Mouse (Mus musculus): ENCODE results near the gene Acss2. TPM values are rescaled to one million over a fixed set of nuclear protein-coding genes. Genes with fewer than 3 reads are reported as not detected.

Gene Acss2
- polyA plus RNA-seq, 1 experiment = 3.1 TPM

- Histone ChIP-seq H3K79me2 (ENCODE audit: control insufficient read depth, insufficient read depth) (peaks cover under 1% of the 10 kb centered on the region), H3K36me3 (ENCODE audit: control insufficient read depth, insufficient read depth) (peaks cover 5% of the 10 kb centered on the region), H3K27me3 (ENCODE audit: control insufficient read depth, insufficient read depth, insufficient read length) (no peaks in the 10 kb centered on the region), H3ac (ENCODE audit: control insufficient read depth, insufficient read length, low read depth) (no peak overlapping the region), H3K79me3 (ENCODE audit: low read depth) (no peaks in the 10 kb centered on the region), H3K4me3 (ENCODE audit: insufficient read depth, poor library complexity, severe bottlenecking) (no peak overlapping the region)
- TF ChIP-seq CEBPB (IDR thresholded peaks at IDR 0.05; ENCODE audit: low read depth) = no peak
- no peak for TF ChIP-seq CTCF (IDR thresholded peaks at IDR 0.05; ENCODE audit: control insufficient read depth, insufficient read depth, insufficient read length)
- no peak for TF ChIP-seq USF1 (IDR thresholded peaks at IDR 0.05; ENCODE audit: low read depth)
- TF ChIP-seq FOSL1 (IDR thresholded peaks at IDR 0.05; ENCODE audit: insufficient read depth, low read length, poor library complexity, severe bottlenecking) = no peak
- TF ChIP-seq MYOG (IDR thresholded peaks at IDR 0.05; ENCODE audit: control insufficient read depth, extremely low read depth, insufficient read length) = no peak
These were observed 67.7 kb downstream of the Acss2 start for GRCm38 (mm10) chr2:155585486-155585885.

DNA sequence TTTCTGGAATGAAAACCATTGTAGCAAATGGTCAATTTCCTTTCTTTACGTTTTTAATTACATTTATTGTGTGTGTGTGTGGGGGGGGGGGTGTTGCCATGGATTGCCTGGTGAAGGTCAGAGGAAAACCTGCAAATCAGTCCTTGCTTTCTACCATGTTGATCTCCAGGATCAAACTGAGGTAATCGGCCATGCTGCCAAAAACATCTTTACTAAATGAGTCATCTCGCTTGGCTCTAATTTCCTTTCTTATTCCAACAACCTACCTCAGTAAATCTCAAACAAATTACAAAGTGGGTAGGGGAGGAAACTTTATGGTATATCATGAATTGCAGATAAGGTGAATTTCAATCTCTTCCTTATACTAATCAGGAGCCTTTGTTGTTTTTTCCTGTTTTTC is 70.4 kb downstream of the Acss2 start:
- Histone ChIP-seq H3K79me2 (ENCODE audit: control insufficient read depth, insufficient read depth) (peaks cover 16% of the 10 kb centered on the region), H3K36me3 (ENCODE audit: control insufficient read depth, insufficient read depth) (peaks cover 5% of the 10 kb centered on the region), H3ac (ENCODE audit: control insufficient read depth, insufficient read length, low read depth) (no peak overlapping the region), H3K27me3 (ENCODE audit: control insufficient read depth, insufficient read depth, insufficient read length) (no peaks in the 10 kb centered on the region), H3K79me3 (ENCODE audit: low read depth) (no peaks in the 10 kb centered on the region), H3K4me3 (ENCODE audit: insufficient read depth, poor library complexity, severe bottlenecking) (no peak overlapping the region)
- no peak for TF ChIP-seq MYOD1 (IDR thresholded peaks at IDR 0.05; ENCODE audit: control insufficient read depth, insufficient read length, low read depth)
- TF ChIP-seq USF1 (IDR thresholded peaks at IDR 0.05; ENCODE audit: low read depth) = no peak
- no peak for TF ChIP-seq CTCF (IDR thresholded peaks at IDR 0.05; ENCODE audit: control insufficient read depth, insufficient read depth, insufficient read length)
- TF ChIP-seq FOSL1 (IDR thresholded peaks at IDR 0.05; ENCODE audit: insufficient read depth, low read length, poor library complexity, severe bottlenecking) = no peak
- TF ChIP-seq CEBPB (IDR thresholded peaks at IDR 0.05; ENCODE audit: low read depth) = no peak
- TF ChIP-seq MAX (IDR thresholded peaks at IDR 0.05) = no peak
- no peak for TF ChIP-seq MYOG (IDR thresholded peaks at IDR 0.05; ENCODE audit: control insufficient read depth, extremely low read depth, insufficient read length)

- Histone ChIP-seq H3K4me3 (ENCODE audit: insufficient read depth, poor library complexity, severe bottlenecking) (no peak overlapping the region), H3K36me3 (ENCODE audit: control insufficient read depth, insufficient read depth) (peaks cover 5% of the 10 kb centered on the region), H3K79me3 (ENCODE audit: low read depth) (no peaks in the 10 kb centered on the region), H3K27me3 (ENCODE audit: control insufficient read depth, insufficient read depth, insufficient read length) (no peaks in the 10 kb centered on the region), H3ac (ENCODE audit: control insufficient read depth, insufficient read length, low read depth) (no peak overlapping the region), H3K79me2 (ENCODE audit: control insufficient read depth, insufficient read depth) (peaks cover 16% of the 10 kb centered on the region)
- TF ChIP-seq CTCF (IDR thresholded peaks at IDR 0.05; ENCODE audit: control insufficient read depth, insufficient read depth, insufficient read length) (no peak), USF1 (IDR thresholded peaks at IDR 0.05; ENCODE audit: low read depth) (no peak)
These were observed 71.8 kb downstream of the Acss2 start for GRCm38 (mm10) chr2:155589521-155589920.

GRCm38 (mm10) chr2:155590876-155591275 is 73.1 kb downstream of the Acss2 start:
- no peak overlapping the region for H3ac ChIP-seq (ENCODE audit: control insufficient read depth, insufficient read length, low read depth)
- peaks cover 4% of the 10 kb centered on the region for H3K27me3 ChIP-seq (ENCODE audit: control insufficient read depth, insufficient read depth, insufficient read length)
- TF ChIP-seq USF1 (IDR thresholded peaks at IDR 0.05; ENCODE audit: low read depth) (no peak), MYOD1 (IDR thresholded peaks at IDR 0.05; ENCODE audit: control insufficient read depth, insufficient read length, low read depth) (no peak), MYOG (IDR thresholded peaks at IDR 0.05; ENCODE audit: control insufficient read depth, extremely low read depth, insufficient read length) (no peak), MAX (IDR thresholded peaks at IDR 0.05) (no peak), FOSL1 (IDR thresholded peaks at IDR 0.05; ENCODE audit: insufficient read depth, low read length, poor library complexity, severe bottlenecking) (no peak), CEBPB (IDR thresholded peaks at IDR 0.05; ENCODE audit: low read depth) (no peak), CTCF (IDR thresholded peaks at IDR 0.05; ENCODE audit: control insufficient read depth, insufficient read depth, insufficient read length) (no peak)
- H3K79me3 ChIP-seq (ENCODE audit: low read depth) = no peaks in the 10 kb centered on the region
- H3K79me2 ChIP-seq (ENCODE audit: control insufficient read depth, insufficient read depth) = peaks cover 16% of the 10 kb centered on the region
- H3K36me3 ChIP-seq (ENCODE audit: control insufficient read depth, insufficient read depth) = peaks cover 5% of the 10 kb centered on the region
- H3K4me3 ChIP-seq (ENCODE audit: insufficient read depth, poor library complexity, severe bottlenecking) = no peak overlapping the region

DNA sequence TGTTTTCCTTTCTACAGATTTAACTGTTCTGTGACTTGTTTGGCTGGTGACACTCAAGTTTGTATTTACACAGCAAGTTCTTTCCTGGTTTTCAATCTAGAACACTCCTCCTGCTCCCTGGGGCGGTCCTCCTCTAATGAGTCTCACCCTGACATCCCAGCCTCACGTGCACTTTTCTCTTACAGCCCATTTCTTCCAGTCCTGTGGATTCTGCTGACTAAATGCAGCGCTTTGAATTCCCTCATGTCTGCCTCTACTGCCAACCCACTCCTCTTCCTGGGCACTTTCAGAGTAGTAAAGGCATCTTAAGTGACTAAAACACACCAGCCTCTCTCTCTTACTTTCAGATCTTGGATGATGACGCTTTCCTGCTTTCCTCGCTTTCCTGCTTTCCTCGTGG is 73.9 kb downstream of the Acss2 start:
- H3K4me3 ChIP-seq (ENCODE audit: insufficient read depth, poor library complexity, severe bottlenecking) = peak overlapping the region; percentile 63
- TF ChIP-seq USF1 (IDR thresholded peaks at IDR 0.05; ENCODE audit: low read depth) = no peak
- no peak for TF ChIP-seq MYOG (IDR thresholded peaks at IDR 0.05; ENCODE audit: control insufficient read depth, extremely low read depth, insufficient read length)
- no peaks in the 10 kb centered on the region for H3K79me3 ChIP-seq (ENCODE audit: low read depth)
- H3K27me3 ChIP-seq (ENCODE audit: control insufficient read depth, insufficient read depth, insufficient read length) = peaks cover 5% of the 10 kb centered on the region
- H3ac ChIP-seq (ENCODE audit: control insufficient read depth, insufficient read length, low read depth) = peak overlapping the region; percentile 45
- H3K79me2 ChIP-seq (ENCODE audit: control insufficient read depth, insufficient read depth) = peaks cover 16% of the 10 kb centered on the region
- H3K36me3 ChIP-seq (ENCODE audit: control insufficient read depth, insufficient read depth) = peaks cover 4% of the 10 kb centered on the region

DNA sequence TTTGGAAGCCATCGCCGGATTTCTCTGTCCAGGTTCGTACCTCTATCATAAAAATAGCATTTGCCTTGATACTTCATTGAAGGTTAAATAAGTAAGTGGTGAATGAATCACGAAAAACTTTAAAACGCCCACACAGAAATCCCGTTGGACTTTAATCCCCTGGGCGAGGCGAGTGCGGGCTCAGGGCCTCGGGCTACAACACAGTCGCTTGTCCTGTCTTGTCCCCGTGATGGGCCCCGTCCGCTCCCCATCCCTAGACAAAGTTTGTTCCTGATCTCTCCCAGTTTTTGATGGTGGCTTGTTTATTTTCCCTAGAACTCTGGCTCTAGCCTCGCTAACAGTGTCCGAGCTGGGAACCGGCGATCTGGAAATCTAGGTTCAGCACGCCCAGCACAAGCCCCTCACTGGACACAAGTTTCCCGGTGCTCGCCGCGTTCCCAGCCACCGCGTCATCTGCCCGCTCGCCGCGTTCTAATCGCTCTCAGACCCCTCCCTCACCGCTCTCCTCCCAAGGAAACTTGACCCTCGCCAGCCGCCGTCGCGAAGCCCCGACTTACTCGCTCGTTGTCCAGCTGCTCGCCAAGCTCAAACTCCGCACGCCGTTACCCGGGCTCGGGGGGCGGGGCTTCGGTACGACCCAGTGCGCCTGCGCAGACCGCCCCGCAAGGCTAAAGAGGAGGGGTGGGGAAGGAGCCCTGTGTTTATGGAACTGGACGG is 74.5 kb downstream of the Acss2 start, which contains the start of gene Gss:
TSS of gene Gss (minus strand) at position 674 of the 717 bp plus-strand sequence.
- TF ChIP-seq MYOD1 (IDR thresholded peaks at IDR 0.05; ENCODE audit: control insufficient read depth, insufficient read length, low read depth) (peak; percentile 58), MAX (IDR thresholded peaks at IDR 0.05) (no peak), CEBPB (IDR thresholded peaks at IDR 0.05; ENCODE audit: low read depth) (no peak), CTCF (IDR thresholded peaks at IDR 0.05; ENCODE audit: control insufficient read depth, insufficient read depth, insufficient read length) (no peak), FOSL1 (IDR thresholded peaks at IDR 0.05; ENCODE audit: insufficient read depth, low read length, poor library complexity, severe bottlenecking) (no peak), MYOG (IDR thresholded peaks at IDR 0.05; ENCODE audit: control insufficient read depth, extremely low read depth, insufficient read length) (no peak)
- peaks cover 16% of the 10 kb centered on the region for H3K79me2 ChIP-seq (ENCODE audit: control insufficient read depth, insufficient read depth)
- peak within 1 kb of the TSS; percentile 63 for H3K4me3 ChIP-seq (ENCODE audit: insufficient read depth, poor library complexity, severe bottlenecking)
- no peaks in the 10 kb centered on the region for H3K36me3 ChIP-seq (ENCODE audit: control insufficient read depth, insufficient read depth)
- peak within 1 kb of the TSS; percentile 68 for H3ac ChIP-seq (ENCODE audit: control insufficient read depth, insufficient read length, low read depth)
- H3K79me3 ChIP-seq (ENCODE audit: low read depth) = no peaks in the 10 kb centered on the region
- H3K27me3 ChIP-seq (ENCODE audit: control insufficient read depth, insufficient read depth, insufficient read length) = peaks cover 8% of the 10 kb centered on the region
